Mouse (Mus musculus): ENCODE measurements around the gene Sbno1.
"Not testable (repeated sequence)": the region's sequence is repeated elsewhere in the genome, so short reads cannot be mapped to it uniquely, and the experiment has no call there.

Sbno1 gene

GRCm38 (mm10) chr5:124425412-124426259 lies at the start of gene Sbno1:
Sbno1 (minus strand) TSS chr5:124426001.
- peak; percentile 100 for DNase-seq

DNA sequence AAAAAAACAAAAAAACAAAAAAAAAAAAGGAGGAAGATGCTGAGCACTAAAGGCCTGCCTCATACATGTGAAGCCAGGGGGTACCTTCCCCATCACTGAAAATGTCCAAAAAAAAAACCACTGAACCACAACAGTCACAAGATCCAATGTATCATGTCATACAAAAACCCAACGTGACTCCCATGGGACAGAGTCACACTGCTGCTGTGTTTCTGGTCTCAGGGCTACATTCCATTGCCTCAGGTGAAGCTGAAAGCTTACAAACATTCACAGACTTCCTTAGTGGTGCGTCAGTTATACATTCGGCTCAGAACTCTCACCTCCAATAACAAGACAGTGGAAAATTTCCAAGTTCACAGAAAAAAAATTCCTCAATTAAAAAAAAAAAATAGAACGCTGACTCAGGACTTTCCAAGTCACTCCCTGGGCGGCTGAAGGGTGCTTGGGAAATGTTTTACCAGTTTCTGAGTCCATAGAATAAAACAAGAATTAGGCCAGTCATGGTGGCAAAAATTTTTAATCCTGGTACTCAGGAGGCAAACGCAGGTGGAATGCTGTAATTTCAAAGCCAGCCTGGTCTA lies 44.9 kb upstream of the Sbno1 start:
- no peak for DNase-seq

DNA sequence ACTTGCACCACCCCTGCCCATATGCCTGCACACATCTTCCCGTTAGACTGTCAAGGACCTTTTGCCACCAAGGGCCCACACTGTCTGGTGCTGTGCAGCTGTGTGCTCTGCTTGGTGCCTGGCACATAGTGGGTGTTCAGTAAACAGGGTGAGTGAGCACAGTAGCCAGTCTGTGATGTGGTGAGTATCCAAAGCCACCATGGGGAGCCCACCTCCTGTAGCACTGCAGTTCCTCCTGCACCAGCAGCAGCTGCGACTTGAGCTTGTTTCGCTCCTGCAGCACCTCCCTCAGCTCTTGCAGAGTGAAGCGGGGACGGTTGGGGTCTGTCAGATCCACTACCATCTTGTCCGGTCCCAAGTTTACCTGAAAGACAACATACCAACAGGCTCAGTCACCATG lies 43.7 kb upstream of the Sbno1 start:
- DNase-seq, result no peak

GRCm38 (mm10) chr5:124468365-124468764 lies 42.6 kb upstream of the Sbno1 start:
- DNase-seq, result no peak

DNA sequence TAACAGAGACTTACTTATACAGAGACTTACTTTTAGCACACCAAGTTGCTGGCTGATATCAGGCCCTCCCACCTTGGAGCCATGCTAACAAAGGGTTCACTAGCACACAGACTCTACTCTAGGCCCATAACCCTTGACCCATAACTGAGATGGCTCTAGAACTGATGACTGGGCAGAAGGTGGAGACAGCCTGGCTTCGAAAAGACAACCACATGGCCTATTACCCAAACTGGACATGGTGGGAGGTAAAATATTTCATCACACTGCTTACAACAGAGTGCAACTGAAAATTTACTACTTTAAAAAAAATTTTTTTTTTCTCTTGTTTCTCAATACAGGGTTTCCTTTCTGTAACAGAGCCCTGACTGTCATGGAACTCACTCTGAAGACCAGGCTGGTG lies 42.0 kb upstream of the Sbno1 start:
- DNase-seq, result no peak

DNA sequence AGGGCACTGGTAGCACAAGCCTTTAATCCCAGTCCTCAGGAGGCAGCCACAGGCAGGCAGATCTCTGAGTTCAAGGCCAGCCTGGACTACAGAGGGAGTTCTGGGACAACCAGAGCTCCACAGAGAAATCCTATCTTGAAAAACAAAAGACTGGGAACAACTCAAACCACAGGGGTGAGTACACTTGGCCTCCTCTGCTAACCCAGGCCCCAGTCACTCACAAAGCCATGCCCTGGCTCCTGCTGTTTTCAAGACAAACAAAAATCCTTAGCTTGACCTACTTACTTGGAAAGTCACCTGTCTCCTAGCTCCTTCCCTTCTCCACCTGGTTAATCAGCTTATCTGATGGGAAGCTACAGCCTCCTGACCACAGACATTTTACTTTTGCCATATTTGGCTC lies 39.1 kb upstream of the Sbno1 start:
- no peak for DNase-seq

DNA sequence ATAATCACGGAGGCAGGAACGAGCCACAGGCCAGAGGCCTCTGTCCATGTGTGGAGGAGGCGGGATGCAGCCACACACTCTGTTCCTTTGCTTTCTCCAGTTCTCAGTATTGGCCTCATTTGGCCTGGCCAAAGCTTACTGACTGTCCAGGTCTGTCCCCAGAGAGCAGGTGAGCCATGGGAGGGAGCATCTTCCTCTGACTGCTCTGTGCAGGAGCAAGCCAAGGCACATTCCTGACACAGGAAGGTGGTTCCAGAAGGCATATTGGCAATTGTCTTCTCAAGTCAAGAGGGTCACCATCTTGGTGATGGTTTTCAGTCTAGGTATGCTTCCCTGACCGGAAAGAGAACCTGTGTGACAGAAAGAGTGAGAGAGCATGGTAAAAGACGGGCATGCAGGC lies 37.7 kb upstream of the Sbno1 start:
- DNase-seq, result no peak

- no peak for DNase-seq
Observed at GRCm38 (mm10) chr5:124462297-124463025, 36.7 kb upstream of the Sbno1 start.

DNA sequence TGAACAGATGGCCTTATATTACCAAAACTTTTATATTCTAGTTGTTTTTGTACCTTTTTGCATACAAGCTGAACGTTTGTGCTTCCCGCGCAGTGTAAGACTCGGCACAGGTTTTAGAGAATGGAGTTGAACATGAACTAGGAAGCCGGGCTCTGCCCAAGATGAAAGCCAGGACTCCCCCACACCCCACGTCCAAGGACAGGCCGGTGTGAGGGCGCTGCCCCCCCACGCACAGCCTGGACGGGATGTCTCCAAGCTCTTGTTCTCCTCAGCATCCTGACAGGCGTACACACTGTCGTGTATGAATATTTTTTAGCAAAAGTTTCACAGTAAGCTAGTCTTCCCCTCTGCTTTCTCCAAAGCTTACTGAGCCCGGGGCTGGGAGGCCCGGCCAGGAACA lies 35.1 kb upstream of the Sbno1 start:
- not testable (repeated sequence) for DNase-seq

GRCm38 (mm10) chr5:124456762-124457161 lies 31.0 kb upstream of the Sbno1 start:
- DNase-seq, result no peak

GRCm38 (mm10) chr5:124454082-124454419 lies 28.2 kb upstream of the Sbno1 start:
- no peak for DNase-seq

DNA sequence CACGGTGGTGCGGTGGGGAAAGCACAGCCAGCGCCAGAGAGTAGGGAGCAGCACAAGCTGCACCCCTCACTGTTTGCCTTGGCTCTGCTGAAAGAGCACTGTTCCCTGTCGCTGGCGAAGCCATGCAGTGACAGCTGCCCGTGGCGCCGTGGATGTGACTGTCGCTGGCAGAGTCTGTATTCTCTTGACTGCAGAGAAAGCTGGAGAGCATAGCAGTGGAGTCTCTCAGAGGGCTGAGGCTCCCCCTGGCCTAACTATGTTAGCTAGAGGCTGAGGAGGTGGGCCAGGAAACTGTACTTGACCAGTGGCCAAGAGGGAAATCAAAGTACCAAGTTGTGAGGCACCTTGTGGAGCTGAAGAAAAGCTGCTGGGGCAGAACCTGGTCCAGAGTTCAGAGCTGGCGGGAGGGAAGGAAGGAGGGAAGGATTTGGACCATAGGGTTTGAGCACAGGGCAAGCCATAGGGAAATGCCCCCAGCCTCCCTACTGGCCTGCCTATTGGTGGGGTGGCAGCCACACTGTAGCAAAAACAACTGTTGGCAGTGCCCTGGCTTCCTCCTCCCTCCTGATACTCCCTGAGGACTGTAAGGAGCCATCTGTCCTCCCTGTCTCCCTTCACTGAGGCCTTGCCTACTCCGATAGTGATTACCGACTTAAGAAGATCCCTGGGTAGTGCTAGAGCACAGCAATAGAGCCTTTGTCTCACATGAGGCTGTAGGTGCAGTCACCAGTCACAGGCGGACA lies 27.7 kb upstream of the Sbno1 start:
- peak; percentile 91 for DNase-seq

DNA sequence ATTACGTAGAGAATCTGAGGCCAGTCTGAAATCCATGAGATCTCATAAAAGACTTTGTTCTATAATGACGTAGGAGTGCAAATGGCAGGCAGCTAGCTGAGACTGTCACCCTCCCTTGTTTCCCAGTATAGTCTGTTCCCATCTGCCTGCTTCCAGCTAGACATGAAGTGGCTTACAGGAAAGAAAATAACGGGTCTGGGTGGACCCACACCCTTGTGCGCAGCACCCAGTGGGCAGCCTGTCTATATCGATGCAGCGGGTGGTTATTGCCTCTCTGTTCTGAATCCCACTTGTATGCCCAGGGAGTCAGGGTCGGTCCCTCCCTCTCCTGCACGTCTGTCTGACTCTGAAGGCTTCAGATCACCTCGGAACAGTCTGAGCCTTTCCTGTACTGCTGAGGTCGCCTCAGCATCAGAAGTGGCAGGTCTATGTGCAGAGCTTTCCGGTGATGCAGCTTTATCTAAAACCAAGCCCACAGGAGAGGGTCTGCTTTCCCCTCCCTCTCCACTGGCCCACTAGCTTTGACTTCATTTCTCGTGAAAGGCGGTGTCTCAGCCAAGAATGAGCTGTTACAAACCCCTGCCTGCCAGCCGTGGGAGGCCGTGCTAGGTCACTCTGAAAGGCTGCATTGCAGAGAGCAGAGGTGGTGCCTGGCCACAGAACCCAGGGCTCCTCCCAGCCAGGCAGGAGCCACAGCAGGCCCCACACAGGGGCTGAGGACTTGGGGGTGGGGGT lies 26.9 kb upstream of the Sbno1 start:
- DNase-seq, result peak; percentile 93

DNA sequence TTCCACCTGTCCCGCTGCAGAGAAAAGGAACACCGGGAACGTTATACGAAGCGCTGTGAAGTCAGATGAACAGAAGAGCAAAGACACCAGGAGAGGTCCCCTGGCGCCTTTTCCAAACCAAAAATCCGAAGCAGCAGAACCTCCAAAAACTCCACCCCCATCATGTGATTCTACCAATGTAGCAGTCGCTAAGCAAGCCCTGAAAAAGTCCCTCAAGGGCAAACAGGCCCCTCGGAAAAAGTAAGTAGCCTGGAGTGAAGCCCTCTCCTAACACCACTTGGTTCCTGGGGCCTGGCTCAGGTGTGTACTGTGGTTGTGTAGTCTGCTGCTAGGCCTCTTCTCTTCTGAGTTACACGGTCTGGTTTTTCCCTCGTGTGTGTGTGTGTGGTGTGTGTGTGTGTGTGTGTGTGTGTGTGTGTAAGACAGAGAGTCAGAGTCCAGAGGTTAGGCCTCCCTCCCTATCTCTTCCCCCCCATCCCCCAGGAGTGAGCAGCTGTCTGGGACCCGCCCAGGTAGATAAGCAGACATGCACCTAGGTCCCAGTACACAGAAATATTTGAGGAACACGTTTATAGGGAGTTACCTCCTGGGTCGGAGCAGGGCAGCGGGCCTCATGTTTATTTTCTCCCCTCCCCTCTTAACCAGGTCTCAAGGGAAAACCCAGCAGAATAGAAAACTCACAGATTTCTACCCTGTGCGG lies 25.0 kb upstream of the Sbno1 start:
- DNase-seq, result no peak

DNA sequence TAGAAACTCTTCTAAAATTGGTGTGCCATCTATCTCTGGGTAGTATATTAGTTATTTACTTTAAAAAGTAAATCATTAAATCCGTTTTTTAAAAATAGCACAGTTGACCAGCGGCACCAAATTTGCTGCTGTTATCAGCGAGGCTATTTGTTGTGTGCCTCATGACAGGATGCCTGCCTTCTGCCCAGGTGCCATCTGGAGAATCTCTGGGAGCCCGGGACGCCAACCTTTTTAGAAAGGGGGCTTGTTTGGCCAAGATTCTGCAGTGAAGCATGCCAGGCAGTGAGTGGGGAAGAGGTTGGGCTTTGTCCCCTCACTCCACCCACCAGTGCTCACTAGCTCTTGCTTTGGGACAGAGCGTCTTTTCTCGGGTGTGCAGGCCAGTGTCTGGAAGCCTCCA lies 24.2 kb upstream of the Sbno1 start:
- DNase-seq, result peak; percentile 96

- peak; percentile 93 for DNase-seq
Observed at GRCm38 (mm10) chr5:124449494-124449893, 23.7 kb upstream of the Sbno1 start.

- peak; percentile 99 for DNase-seq
Observed at GRCm38 (mm10) chr5:124446301-124446881, 20.6 kb upstream of the Sbno1 start.

GRCm38 (mm10) chr5:124445621-124446293 lies 20.0 kb upstream of the Sbno1 start:
- DNase-seq, result peak; percentile 98

- DNase-seq, result peak; percentile 99
Observed at GRCm38 (mm10) chr5:124444661-124445561, 19.1 kb upstream of the Sbno1 start.

GRCm38 (mm10) chr5:124444208-124444607 lies 18.4 kb upstream of the Sbno1 start:
- DNase-seq, result no peak
